Mouse (Mus musculus): Measurements from ENCODE around the gene Ubr1.
A peak's percentile ranks its signal among the peaks of the same experiment; 100 is the strongest.
"Not testable (repeated sequence)": the region's sequence is repeated elsewhere in the genome, so short reads cannot be mapped to it uniquely, and the experiment has no call there.

The Ubr1 gene

GRCm38 (mm10) chr2:120970559-120971080 lies at the start of gene Ubr1:
Ubr1 (minus strand) TSS chr2:120970715.
- DNase-seq (ENCODE audit: extremely low spot score), result peak; percentile 87

GRCm38 (mm10) chr2:121017151-121017550 lies 46.6 kb upstream of the Ubr1 start:
- DNase-seq (ENCODE audit: extremely low spot score), result no peak

GRCm38 (mm10) chr2:121016226-121016625 lies 45.7 kb upstream of the Ubr1 start:
- no peak for DNase-seq (ENCODE audit: extremely low spot score)

- no peak for DNase-seq (ENCODE audit: extremely low spot score)
Measured at GRCm38 (mm10) chr2:121015507-121015906, 45.0 kb upstream of the Ubr1 start.

GRCm38 (mm10) chr2:121012676-121013075 lies 42.2 kb upstream of the Ubr1 start:
- DNase-seq (ENCODE audit: extremely low spot score), result no peak

- DNase-seq (ENCODE audit: extremely low spot score), result no peak
Measured at GRCm38 (mm10) chr2:121009071-121009677, 38.7 kb upstream of the Ubr1 start.

GRCm38 (mm10) chr2:121008664-121009007 lies 38.1 kb upstream of the Ubr1 start:
- DNase-seq (ENCODE audit: extremely low spot score), result no peak

- peak; percentile 92 for DNase-seq (ENCODE audit: extremely low spot score)
Measured at GRCm38 (mm10) chr2:121007925-121008663, 37.6 kb upstream of the Ubr1 start, which contains the start of gene Ccndbp1. Ccndbp1 (plus strand) TSS chr2:121008403.

- DNase-seq (ENCODE audit: extremely low spot score), result no peak
Measured at GRCm38 (mm10) chr2:121006986-121007385, 36.5 kb upstream of the Ubr1 start.

GRCm38 (mm10) chr2:121004018-121004811 lies 33.7 kb upstream of the Ubr1 start:
- no peak for DNase-seq (ENCODE audit: extremely low spot score)

GRCm38 (mm10) chr2:121003586-121003985 lies 33.1 kb upstream of the Ubr1 start:
- DNase-seq (ENCODE audit: extremely low spot score), result no peak

- no peak for DNase-seq (ENCODE audit: extremely low spot score)
Measured at GRCm38 (mm10) chr2:120998863-120999262, 28.3 kb upstream of the Ubr1 start.

- not testable (repeated sequence) for DNase-seq (ENCODE audit: extremely low spot score)
Measured at GRCm38 (mm10) chr2:120996607-120997006, 26.1 kb upstream of the Ubr1 start.

GRCm38 (mm10) chr2:120991196-120991595 lies 20.7 kb upstream of the Ubr1 start:
- no peak for DNase-seq (ENCODE audit: extremely low spot score)

GRCm38 (mm10) chr2:120985241-120985640 lies 14.7 kb upstream of the Ubr1 start:
- no peak for DNase-seq (ENCODE audit: extremely low spot score)

GRCm38 (mm10) chr2:120983611-120984010 lies 13.1 kb upstream of the Ubr1 start:
- no peak for DNase-seq (ENCODE audit: extremely low spot score)

GRCm38 (mm10) chr2:120980861-120981260 lies 10.3 kb upstream of the Ubr1 start:
- DNase-seq (ENCODE audit: extremely low spot score), result no peak

- no peak for DNase-seq (ENCODE audit: extremely low spot score)
Measured at GRCm38 (mm10) chr2:120979819-120980218, 9.3 kb upstream of the Ubr1 start.

- no peak for DNase-seq (ENCODE audit: extremely low spot score)
Measured at GRCm38 (mm10) chr2:120978693-120979037, 8.2 kb upstream of the Ubr1 start.

- DNase-seq (ENCODE audit: extremely low spot score), result no peak
Measured at GRCm38 (mm10) chr2:120977926-120978692, 7.6 kb upstream of the Ubr1 start.

GRCm38 (mm10) chr2:120976990-120977925 lies 6.7 kb upstream of the Ubr1 start, which contains the start of gene Tmem62:
Tmem62 (plus strand) TSS chr2:120977017.
- peak; percentile 65 for DNase-seq (ENCODE audit: extremely low spot score)

Data from embryo, embryonic 9.5 days (tissue).